Mouse (Mus musculus) neural tube, embryonic 11.5 days (tissue): Measurements from ENCODE around the gene Adgrb3. TPM values are rescaled to one million over a fixed set of nuclear protein-coding genes. Genes with fewer than 3 reads are reported as not detected.

Source experiments
- ATAC-seq: fragments of 200-750 bp; cut with Nextera tagmentation; 2 replicates; pipeline ENCODE4 v1.8.0; 2017; ENCODE audit warnings: moderate number of reproducible peaks, mild to moderate bottlenecking, moderate TSS enrichment, moderate library complexity; ENCODE audit not compliant: insufficient read depth, low FRiP score, low TSS enrichment
- DNase-seq: peaks from one replicate; pipeline ENCODE4 v3.0.0-alpha.2; 2015; ENCODE audit warnings: low spot score
- H3K27ac ChIP-seq: fragments of 300-500 bp; sonication (generic); 2 replicates; pipeline ENCODE4 v1.5.1; 2014; ENCODE audit warnings: low read depth, mild to moderate bottlenecking, low read length
- H3K27me3 ChIP-seq: fragments of 300-500 bp; sonication (generic); 2 replicates; pipeline ENCODE4 v1.6.1; 2014; ENCODE audit warnings: mild to moderate bottlenecking, low read length, mixed read lengths; ENCODE audit not compliant: control insufficient read depth, insufficient read depth
- H3K36me3 ChIP-seq: fragments of 300-500 bp; sonication (generic); 2 replicates; pipeline ENCODE4 v1.6.1; 2014; ENCODE audit warnings: mild to moderate bottlenecking, low read length, moderate library complexity, mixed read lengths; ENCODE audit not compliant: control insufficient read depth, insufficient read depth
- H3K4me1 ChIP-seq: fragments of 300-500 bp; sonication (generic); 2 replicates; pipeline ENCODE4 v1.6.1; 2014; ENCODE audit warnings: low read length, mixed read lengths; ENCODE audit not compliant: control insufficient read depth, insufficient read depth
- H3K4me2 ChIP-seq: fragments of 300-500 bp; sonication (generic); 2 replicates; pipeline ENCODE4 v1.6.1; 2014; ENCODE audit warnings: low read depth, mild to moderate bottlenecking, moderate library complexity
- H3K4me3 ChIP-seq: fragments of 300-500 bp; sonication (generic); 2 replicates; pipeline ENCODE4 v1.5.1; 2014; ENCODE audit warnings: low read depth, low read length
- H3K9ac ChIP-seq: fragments of 300-500 bp; sonication (generic); 2 replicates; pipeline ENCODE4 v1.6.1; 2014; ENCODE audit warnings: mild to moderate bottlenecking, low read length
- H3K9me3 ChIP-seq: fragments of 300-500 bp; sonication (generic); 2 replicates; pipeline ENCODE4 v1.6.1; 2016; ENCODE audit warnings: low read length; ENCODE audit not compliant: control insufficient read depth
- WGBS: fragments of 180-500 bp; shearing (Covaris S2); extraction: QIAGEN DNeasy Blood & Tissue Kit; methylation state at CpG from one replicate; pipeline ENCODE4 v1.1.7; 2014; 5-methylcytosine and 5-hydroxymethylcytosine counted together
- polyA plus RNA-seq: library from polyadenylated mRNA; unstranded; fragments of >200 nt; fragmentation: Nextera tagmentation; extraction: Ambion mirVana; gene quantifications from 2 replicates; pipeline ENCODE4 v1.2.1, GENCODE M21; 2014

Gene Adgrb3
- polyA plus RNA-seq, 1 experiment from 2014 or later: 12.1 TPM

- H3K9me3 ChIP-seq: no peaks in the 10 kb centered on the region
- ATAC-seq (no peak), DNase-seq (no peak)
- no peaks in the 10 kb centered on the region for H3K36me3 ChIP-seq
- 66% methylated on average over 9 of the region's 9 CpGs for WGBS
- no peak overlapping the region for H3K27ac ChIP-seq
- H3K9ac ChIP-seq: no peak overlapping the region
- H3K27me3 ChIP-seq: no peaks in the 10 kb centered on the region
- H3K4me3 ChIP-seq: peak overlapping the region; percentile 45
- peak overlapping the region; percentile 58 for H3K4me2 ChIP-seq
- peaks cover 6% of the 10 kb centered on the region for H3K4me1 ChIP-seq
Measured at GRCm38 (mm10) chr1:25828071-25828755, 1.3 kb downstream of the Adgrb3 start.

GRCm38 (mm10) chr1:25827436-25827835 lies 2.1 kb downstream of the Adgrb3 start:
- no peak overlapping the region for H3K27ac ChIP-seq
- H3K9ac ChIP-seq: no peak overlapping the region
- H3K36me3 ChIP-seq: no peaks in the 10 kb centered on the region
- no peaks in the 10 kb centered on the region for H3K27me3 ChIP-seq
- H3K4me2 ChIP-seq: peak overlapping the region; percentile 16
- no peaks in the 10 kb centered on the region for H3K9me3 ChIP-seq
- H3K4me3 ChIP-seq: no peak overlapping the region
- WGBS: 69% methylated on average over 9 of the region's 9 CpGs
- H3K4me1 ChIP-seq: peaks cover 6% of the 10 kb centered on the region
- DNase-seq (no peak), ATAC-seq (no peak)

- Histone ChIP-seq H3K36me3 (no peaks in the 10 kb centered on the region), H3K9me3 (no peaks in the 10 kb centered on the region), H3K9ac (no peak overlapping the region), H3K4me1 (peaks cover 4% of the 10 kb centered on the region; the same call in 1 of the 2 replicates), H3K27me3 (no peaks in the 10 kb centered on the region), H3K4me2 (no peak overlapping the region; the same call in 1 of the 2 replicates), H3K27ac (no peak overlapping the region), H3K4me3 (no peak overlapping the region)
- ATAC-seq (no peak), DNase-seq (peak; percentile 37)
- 13% methylated on average over 7 of the region's 7 CpGs for WGBS
Measured at GRCm38 (mm10) chr1:25826771-25827170, 2.7 kb downstream of the Adgrb3 start.

GRCm38 (mm10) chr1:25824626-25825025 lies 4.9 kb downstream of the Adgrb3 start:
- no peak for DNase-seq
- Histone ChIP-seq H3K4me1 (peaks cover 4% of the 10 kb centered on the region; the same call in 1 of the 2 replicates), H3K9ac (no peak overlapping the region; the same call in 1 of the 2 replicates)

GRCm38 (mm10) chr1:25823961-25824360 lies 5.5 kb downstream of the Adgrb3 start:
- no peaks in the 10 kb centered on the region for H3K27me3 ChIP-seq
- H3K4me2 ChIP-seq: no peak overlapping the region
- H3K9me3 ChIP-seq: no peaks in the 10 kb centered on the region
- no peak for DNase-seq
- WGBS: 82% methylated on average over 10 of the region's 10 CpGs
- H3K36me3 ChIP-seq: no peaks in the 10 kb centered on the region
- no peak overlapping the region for H3K27ac ChIP-seq
- no peak overlapping the region for H3K4me3 ChIP-seq
- peaks cover 4% of the 10 kb centered on the region; the same call in 1 of the 2 replicates for H3K4me1 ChIP-seq
- H3K9ac ChIP-seq: no peak overlapping the region
- no peak for ATAC-seq

More at GRCm38 (mm10) chr1:25824626-25825025, 4.9 kb downstream of the Adgrb3 start:
- no peak overlapping the region for H3K27ac ChIP-seq
- H3K4me2 ChIP-seq: no peak overlapping the region
- H3K27me3 ChIP-seq: no peaks in the 10 kb centered on the region
- no peaks in the 10 kb centered on the region for H3K9me3 ChIP-seq
- H3K4me3 ChIP-seq: no peak overlapping the region
- H3K36me3 ChIP-seq: no peaks in the 10 kb centered on the region
- 41% methylated on average over 4 of the region's 4 CpGs for WGBS
- no peak for ATAC-seq

GRCm38 (mm10) chr1:25815491-25815890 lies 14.0 kb downstream of the Adgrb3 start:
- Histone ChIP-seq H3K4me2 (no peak overlapping the region), H3K27me3 (no peaks in the 10 kb centered on the region), H3K4me3 (no peak overlapping the region), H3K27ac (no peak overlapping the region), H3K9ac (no peak overlapping the region), H3K9me3 (no peaks in the 10 kb centered on the region), H3K36me3 (no peaks in the 10 kb centered on the region), H3K4me1 (no peaks in the 10 kb centered on the region)
- 84% methylated on average over 1 of the region's 1 CpGs for WGBS
- DNase-seq (no peak), ATAC-seq (no peak)

- Histone ChIP-seq H3K27me3 (no peaks in the 10 kb centered on the region), H3K4me1 (no peaks in the 10 kb centered on the region), H3K9ac (no peak overlapping the region), H3K27ac (no peak overlapping the region), H3K4me2 (no peak overlapping the region), H3K36me3 (no peaks in the 10 kb centered on the region), H3K9me3 (no peaks in the 10 kb centered on the region), H3K4me3 (no peak overlapping the region)
- 72% methylated on average over 1 of the region's 1 CpGs for WGBS
- DNase-seq (no peak), ATAC-seq (no peak)
Measured at GRCm38 (mm10) chr1:25778784-25779183, 50.7 kb downstream of the Adgrb3 start.

GRCm38 (mm10) chr1:25777459-25777858 lies 52.0 kb downstream of the Adgrb3 start:
- ATAC-seq: no peak
- WGBS: 93% methylated on average over 4 of the region's 4 CpGs

GRCm38 (mm10) chr1:25775440-25776130 lies 53.9 kb downstream of the Adgrb3 start:
- no peaks in the 10 kb centered on the region for H3K4me1 ChIP-seq
- H3K9me3 ChIP-seq: no peaks in the 10 kb centered on the region
- H3K27me3 ChIP-seq: no peaks in the 10 kb centered on the region
- no peak overlapping the region for H3K9ac ChIP-seq
- H3K27ac ChIP-seq: no peak overlapping the region
- ATAC-seq: no peak
- no peak for DNase-seq
- H3K36me3 ChIP-seq: no peaks in the 10 kb centered on the region
- WGBS: 89% methylated on average over 3 of the region's 3 CpGs
- H3K4me2 ChIP-seq: no peak overlapping the region
- no peak overlapping the region for H3K4me3 ChIP-seq

More at GRCm38 (mm10) chr1:25777459-25777858, 52.0 kb downstream of the Adgrb3 start:
- Histone ChIP-seq H3K4me2 (no peak overlapping the region), H3K27ac (no peak overlapping the region), H3K27me3 (no peaks in the 10 kb centered on the region), H3K9ac (no peak overlapping the region), H3K9me3 (no peaks in the 10 kb centered on the region), H3K4me1 (no peaks in the 10 kb centered on the region), H3K4me3 (no peak overlapping the region), H3K36me3 (no peaks in the 10 kb centered on the region)
- no peak for DNase-seq
